Mouse (Mus musculus): Measurements from ENCODE around the gene Pttg1.

The Pttg1 gene

GRCm38 (mm10) chr11:43425824-43426413 lies at the start of gene Pttg1:
Gene Pttg1, minus strand, starts transcription at chr11:43426251.
- TF ChIP-seq GATA4 (IDR thresholded peaks at IDR 0.05; ENCODE audit: insufficient replicate concordance, low read length) = no peak

- TF ChIP-seq GATA4 (IDR thresholded peaks at IDR 0.05; ENCODE audit: insufficient replicate concordance, low read length) = no peak
These were observed 48.2 kb upstream of the Pttg1 start, which contains the start of gene C1qtnf2 for GRCm38 (mm10) chr11:43474225-43474774. Gene C1qtnf2, plus strand, starts transcription at chr11:43474276.

- no peak for TF ChIP-seq GATA4 (IDR thresholded peaks at IDR 0.05; ENCODE audit: insufficient replicate concordance, low read length)
These were observed 47.7 kb upstream of the Pttg1 start for GRCm38 (mm10) chr11:43473635-43474224.

GRCm38 (mm10) chr11:43473115-43473514 lies 47.1 kb upstream of the Pttg1 start:
- TF ChIP-seq GATA4 (IDR thresholded peaks at IDR 0.05; ENCODE audit: insufficient replicate concordance, low read length) = no peak

GRCm38 (mm10) chr11:43470881-43471820 lies 45.1 kb upstream of the Pttg1 start:
- no peak for TF ChIP-seq GATA4 (IDR thresholded peaks at IDR 0.05; ENCODE audit: insufficient replicate concordance, low read length)

GRCm38 (mm10) chr11:43470118-43470517 lies 44.1 kb upstream of the Pttg1 start:
- TF ChIP-seq GATA4 (IDR thresholded peaks at IDR 0.05; ENCODE audit: insufficient replicate concordance, low read length) = no peak

- TF ChIP-seq GATA4 (IDR thresholded peaks at IDR 0.05; ENCODE audit: insufficient replicate concordance, low read length) = no peak
These were observed 37.2 kb upstream of the Pttg1 start for GRCm38 (mm10) chr11:43463204-43463603.

- no peak for TF ChIP-seq GATA4 (IDR thresholded peaks at IDR 0.05; ENCODE audit: insufficient replicate concordance, low read length)
These were observed 26.2 kb upstream of the Pttg1 start for GRCm38 (mm10) chr11:43452266-43452665.

- no peak for TF ChIP-seq GATA4 (IDR thresholded peaks at IDR 0.05; ENCODE audit: insufficient replicate concordance, low read length)
These were observed 25.3 kb upstream of the Pttg1 start for GRCm38 (mm10) chr11:43451322-43451721.

GRCm38 (mm10) chr11:43449916-43450315 lies 23.9 kb upstream of the Pttg1 start:
- TF ChIP-seq GATA4 (IDR thresholded peaks at IDR 0.05; ENCODE audit: insufficient replicate concordance, low read length) = no peak

GRCm38 (mm10) chr11:43443183-43443582 lies 17.1 kb upstream of the Pttg1 start:
- TF ChIP-seq GATA4 (IDR thresholded peaks at IDR 0.05; ENCODE audit: insufficient replicate concordance, low read length) = no peak

- no peak for TF ChIP-seq GATA4 (IDR thresholded peaks at IDR 0.05; ENCODE audit: insufficient replicate concordance, low read length)
These were observed 15.1 kb upstream of the Pttg1 start for GRCm38 (mm10) chr11:43441121-43441520.

- no peak for TF ChIP-seq GATA4 (IDR thresholded peaks at IDR 0.05; ENCODE audit: insufficient replicate concordance, low read length)
These were observed 8.0 kb upstream of the Pttg1 start for GRCm38 (mm10) chr11:43434024-43434407.

GRCm38 (mm10) chr11:43433254-43434023 lies 7.4 kb upstream of the Pttg1 start, which contains the start of gene Slu7:
Gene Slu7, plus strand, starts transcription at chr11:43433744.
- TF ChIP-seq GATA4 (IDR thresholded peaks at IDR 0.05; ENCODE audit: insufficient replicate concordance, low read length) = no peak

- TF ChIP-seq GATA4 (IDR thresholded peaks at IDR 0.05; ENCODE audit: insufficient replicate concordance, low read length) = no peak
These were observed 398 bp upstream of the Pttg1 start for GRCm38 (mm10) chr11:43426414-43426884.

Measured in liver, adult (tissue).